Mouse (Mus musculus) thymus, postnatal 0 days (tissue): ENCODE measurements around the gene Agps. TPM values are rescaled to one million over a fixed set of nuclear protein-coding genes. Genes with fewer than 3 reads are reported as not detected.

ENCODE experiments used
- DNase-seq: peaks from one replicate; pipeline ENCODE4 v3.0.0-alpha.2; 2015; ENCODE audit warnings: low spot score
- polyA plus RNA-seq: library from polyadenylated mRNA; unstranded; fragments of >200 nt; fragmentation: Nextera tagmentation; extraction: Ambion mirVana; gene quantifications from 2 replicates; pipeline ENCODE4 v1.2.1, GENCODE M21; 2015

Agps gene
- polyA plus RNA-seq, 1 experiment from 2014 or later = 20.8 TPM

DNA sequence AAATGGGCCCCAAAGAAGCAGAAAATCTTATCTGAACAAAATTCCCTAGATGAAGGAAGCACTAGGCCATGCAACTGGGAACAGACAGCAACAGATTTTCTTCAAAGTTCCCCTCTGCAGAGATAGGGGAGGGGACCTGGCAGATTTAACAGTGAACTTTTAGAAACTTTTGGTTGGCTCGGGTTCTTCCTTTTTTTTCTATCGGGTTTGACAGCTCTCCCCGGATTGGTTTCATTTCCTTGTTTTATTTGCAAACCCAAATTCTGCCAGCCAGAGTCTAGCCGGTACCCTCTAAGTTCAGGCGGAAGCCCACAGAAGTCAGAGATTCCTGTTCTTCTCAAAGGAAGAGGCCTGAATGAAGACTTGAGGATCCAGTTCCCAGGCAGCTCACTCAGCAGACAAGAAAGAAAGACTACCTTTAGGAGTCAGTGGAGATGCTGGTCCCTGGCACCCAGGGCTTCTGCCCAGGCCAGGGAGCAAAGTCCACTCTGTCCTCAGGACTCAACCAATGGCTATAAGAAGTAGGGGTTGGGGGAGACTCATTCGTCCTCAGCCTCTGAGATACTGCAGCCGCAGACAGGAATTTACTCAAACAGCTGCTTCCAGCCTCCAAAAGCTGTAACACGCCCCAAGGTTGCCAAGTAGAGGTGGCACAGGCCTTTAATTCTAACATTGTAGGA is 2.9 kb upstream of the Agps start:
- no peak for DNase-seq

DNA sequence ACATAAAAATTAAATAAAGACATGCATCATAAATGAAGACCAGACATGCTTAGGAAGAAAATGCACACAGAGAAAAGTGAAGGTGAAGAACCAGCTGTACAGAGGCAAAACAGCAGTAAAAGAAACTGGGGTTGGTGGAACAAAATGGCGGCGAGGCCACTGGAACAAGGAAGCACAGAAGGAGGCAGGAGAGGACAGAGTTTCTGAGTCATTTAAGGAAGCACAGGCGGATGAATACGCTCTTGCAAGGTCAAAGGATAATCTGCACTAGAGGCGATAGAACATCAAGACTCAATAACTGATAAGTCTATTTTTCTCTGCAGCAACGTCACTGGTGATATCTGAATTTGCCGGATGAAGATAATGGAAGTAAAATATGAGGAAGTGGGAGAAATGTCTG is 1.7 kb upstream of the Agps start:
- no peak for DNase-seq

GRCm38 (mm10) chr2:75832781-75833180 is 804 bp downstream of the Agps start:
- DNase-seq = peak; percentile 23

GRCm38 (mm10) chr2:75834492-75834891 is 2.5 kb downstream of the Agps start:
- DNase-seq = no peak

- no peak for DNase-seq
Observed at GRCm38 (mm10) chr2:75842302-75842701, 10.3 kb downstream of the Agps start.

DNA sequence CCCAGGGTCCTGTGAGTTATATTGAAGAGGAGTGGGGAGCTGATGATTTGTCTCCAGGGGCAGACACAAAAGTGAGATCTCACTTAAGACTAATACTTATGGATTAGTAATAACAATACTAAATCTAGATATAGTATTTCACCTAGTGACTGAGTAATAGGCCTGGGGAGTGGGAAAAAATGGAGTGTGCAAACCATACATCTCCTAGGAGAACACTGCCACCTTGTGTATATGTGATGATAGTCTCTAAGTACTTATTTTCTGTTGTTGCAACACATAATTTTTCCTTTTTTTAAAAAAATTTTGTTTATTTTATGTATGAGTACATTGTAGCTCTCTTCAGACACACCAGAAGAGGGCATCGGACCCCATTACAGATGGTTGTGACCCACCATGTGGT is 15.7 kb downstream of the Agps start:
- peak; percentile 43 for DNase-seq

GRCm38 (mm10) chr2:75852483-75852882 is 20.5 kb downstream of the Agps start:
- no peak for DNase-seq

DNA sequence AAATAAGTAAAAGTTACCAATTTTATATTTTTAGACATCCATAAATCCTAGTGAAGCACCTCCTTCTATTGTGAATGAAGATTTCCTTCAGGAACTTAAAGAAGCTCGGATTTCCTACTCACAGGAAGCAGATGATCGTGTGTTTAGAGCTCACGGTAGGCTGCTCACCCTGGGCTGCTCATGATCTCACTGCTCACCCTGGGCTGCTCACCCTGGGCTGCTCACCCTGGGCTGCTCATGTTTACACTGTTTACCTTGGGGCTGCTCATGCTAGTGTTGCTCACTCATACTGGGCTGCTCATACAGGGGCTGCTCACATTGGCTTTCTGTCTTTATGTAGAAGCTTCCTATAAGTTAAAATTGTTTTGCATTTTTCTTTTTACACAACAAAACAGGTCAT is 22.2 kb downstream of the Agps start:
- no peak for DNase-seq

- DNase-seq = no peak
Observed at GRCm38 (mm10) chr2:75861115-75861514, 29.1 kb downstream of the Agps start.

- no peak for DNase-seq
Observed at GRCm38 (mm10) chr2:75869604-75870003, 37.6 kb downstream of the Agps start.

DNA sequence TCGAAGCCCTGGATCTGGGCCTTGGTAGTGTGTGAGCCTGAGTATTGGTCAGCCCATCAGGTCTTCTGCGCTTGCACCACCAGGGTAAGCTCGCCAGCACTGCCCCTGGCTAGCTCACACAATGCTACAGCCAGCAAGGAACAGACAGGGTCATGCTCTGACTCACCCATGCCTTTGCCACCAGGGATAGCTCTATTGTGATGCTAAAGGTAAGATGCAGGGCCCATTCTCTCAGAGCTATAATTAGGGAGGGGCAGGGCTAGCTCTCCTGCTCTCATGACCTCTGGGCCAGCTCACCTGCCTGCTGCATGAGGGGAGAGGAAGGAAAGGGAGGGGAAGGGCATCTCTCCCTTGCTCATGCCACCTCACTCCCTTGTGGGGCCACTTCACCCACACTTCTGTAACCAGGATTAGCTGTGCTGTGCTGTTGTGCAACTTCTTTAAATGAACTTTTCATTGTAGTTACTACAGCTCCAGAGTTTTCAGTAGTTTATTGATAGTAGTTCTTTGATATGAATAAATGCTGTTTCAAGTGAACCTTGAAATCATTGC is 42.1 kb downstream of the Agps start:
- DNase-seq = no peak

- no peak for DNase-seq
Observed at GRCm38 (mm10) chr2:75879791-75880190, 47.8 kb downstream of the Agps start.

DNA sequence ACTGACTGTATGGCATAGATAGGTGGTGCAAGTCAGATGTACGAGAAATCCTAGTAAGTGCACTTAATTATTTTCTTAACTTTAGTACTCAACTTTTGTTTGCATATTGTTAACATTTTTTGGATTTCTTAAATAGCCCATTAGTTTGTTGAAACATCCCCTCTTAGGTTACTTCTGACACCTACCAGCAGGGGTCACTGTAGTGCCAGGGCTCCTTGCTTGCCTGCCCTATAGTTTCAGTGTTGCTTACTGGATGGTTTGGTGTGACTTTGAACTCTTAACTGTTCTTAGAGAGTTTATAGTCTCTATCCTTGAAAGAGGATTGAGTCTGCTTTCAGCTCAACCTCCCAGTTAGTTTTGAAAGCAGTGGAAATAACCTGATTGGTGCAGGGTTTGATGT is 51.6 kb downstream of the Agps start:
- DNase-seq = peak; percentile 73

GRCm38 (mm10) chr2:75891981-75892380 is 60.0 kb downstream of the Agps start:
- DNase-seq = peak; percentile 30

DNA sequence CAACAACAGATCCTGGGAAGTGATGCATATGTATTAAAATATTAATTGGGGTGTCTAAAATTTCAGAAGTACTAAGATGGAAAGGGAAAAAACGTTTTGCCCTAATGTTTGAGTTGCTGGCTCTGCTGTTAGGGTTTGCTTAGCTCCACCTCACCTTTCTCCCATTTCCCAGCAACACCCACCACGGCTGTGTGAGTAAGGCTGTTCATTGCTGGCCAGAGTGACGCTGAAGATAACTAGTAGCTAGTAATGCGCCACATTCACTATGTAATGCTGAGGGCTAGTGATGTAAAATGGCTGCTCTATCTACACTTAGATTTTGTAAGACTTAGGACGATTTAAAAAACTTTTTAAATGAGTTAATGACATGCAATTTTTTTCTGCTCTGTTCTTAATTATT is 63.7 kb downstream of the Agps start:
- DNase-seq = no peak

DNA sequence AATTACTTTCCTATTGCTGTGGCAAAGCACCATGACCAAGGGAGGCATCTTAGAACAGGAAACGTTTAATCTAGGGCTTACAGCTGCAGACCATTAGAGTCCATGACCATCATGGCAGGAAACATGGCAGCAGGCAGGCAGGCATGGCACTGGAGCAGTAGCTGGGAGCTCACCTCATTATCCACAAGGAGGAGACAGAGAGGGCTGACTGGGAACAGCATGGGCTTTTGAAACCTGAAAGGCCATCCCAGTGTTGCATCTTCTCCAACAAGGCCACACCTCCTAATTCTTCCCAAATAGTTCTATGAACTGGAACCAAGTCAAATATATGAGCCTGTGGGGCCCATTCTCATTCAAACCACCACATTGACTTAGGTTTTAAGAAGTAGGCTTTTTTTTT is 68.3 kb downstream of the Agps start:
- DNase-seq = no peak

- no peak for DNase-seq
Observed at GRCm38 (mm10) chr2:75901869-75902268, 69.9 kb downstream of the Agps start.

GRCm38 (mm10) chr2:75907142-75907541 is 75.2 kb downstream of the Agps start:
- no peak for DNase-seq

DNA sequence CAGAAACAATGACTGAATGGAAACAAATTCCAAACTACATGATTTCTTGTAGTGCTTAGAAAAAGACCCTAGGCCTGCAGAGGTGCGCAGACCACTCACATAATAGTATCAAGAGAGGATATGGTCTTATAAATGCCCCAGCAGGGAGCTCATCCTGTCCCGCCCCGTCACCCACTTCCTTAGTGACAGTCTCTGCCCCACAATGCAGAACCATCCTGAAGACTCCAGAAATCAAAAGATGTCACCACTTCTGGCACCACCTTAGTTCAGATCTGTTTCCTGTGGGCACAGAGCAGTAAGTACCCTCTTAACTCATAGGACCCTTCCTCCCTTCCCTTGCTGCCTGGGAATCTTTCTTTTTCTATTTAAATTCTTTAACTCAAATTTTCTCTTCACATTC is 83.1 kb downstream of the Agps start:
- no peak for DNase-seq

GRCm38 (mm10) chr2:75923807-75924340 is 91.9 kb downstream of the Agps start:
- no peak for DNase-seq

DNA sequence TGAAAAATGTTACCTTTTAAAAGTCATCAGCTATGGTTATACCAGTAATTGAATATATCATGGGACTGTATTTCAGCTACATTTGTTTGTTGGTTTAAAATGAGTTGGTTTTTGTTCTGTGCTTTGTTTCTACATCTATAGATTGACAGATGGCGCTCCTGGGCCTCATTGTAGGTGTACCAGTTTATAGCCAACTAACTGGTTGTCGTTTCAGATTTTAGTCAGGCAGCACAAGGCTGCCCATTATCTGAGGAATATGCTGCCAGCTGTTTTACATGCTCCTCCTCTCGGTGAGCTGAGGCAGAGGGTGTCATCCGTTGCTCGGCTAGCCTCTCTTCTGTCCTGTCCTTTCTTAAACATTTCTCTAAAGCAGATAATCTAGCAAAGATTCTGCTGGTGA is 94.1 kb downstream of the Agps start:
- DNase-seq = no peak

GRCm38 (mm10) chr2:75928011-75928410 is 96.0 kb downstream of the Agps start:
- no peak for DNase-seq

DNA sequence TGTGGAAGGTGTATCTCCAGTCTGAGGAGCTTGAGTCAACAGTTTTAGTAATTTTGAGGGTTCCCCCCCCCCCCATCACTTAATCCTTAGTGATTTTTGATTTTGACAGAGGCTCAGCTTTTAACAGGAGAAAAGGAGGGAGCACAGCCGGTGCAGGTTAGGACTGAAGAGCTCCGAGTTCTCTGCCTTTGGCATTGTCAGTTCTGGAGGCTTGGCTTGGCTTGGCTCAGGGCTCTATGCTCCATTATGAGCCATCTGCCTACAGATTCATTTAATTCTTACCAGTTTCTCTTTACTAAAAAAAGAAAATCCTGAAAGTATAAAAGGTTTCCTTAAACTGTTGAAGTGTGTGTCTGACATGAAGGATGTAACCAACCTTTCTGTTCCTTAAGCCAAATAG is 97.2 kb downstream of the Agps start:
- no peak for DNase-seq
